Mouse (Mus musculus) layer of hippocampus, adult 11-12 months (tissue): ENCODE measurements around the gene Atxn2.
"Not testable (repeated sequence)": the region's sequence is repeated elsewhere in the genome, so short reads cannot be mapped to it uniquely, and the experiment has no call there.

Source experiments
- DNase-seq: peaks from one replicate; pipeline ENCODE4 v3.0.0; 2022; ENCODE audit warnings: low spot score

The Atxn2 gene

DNA sequence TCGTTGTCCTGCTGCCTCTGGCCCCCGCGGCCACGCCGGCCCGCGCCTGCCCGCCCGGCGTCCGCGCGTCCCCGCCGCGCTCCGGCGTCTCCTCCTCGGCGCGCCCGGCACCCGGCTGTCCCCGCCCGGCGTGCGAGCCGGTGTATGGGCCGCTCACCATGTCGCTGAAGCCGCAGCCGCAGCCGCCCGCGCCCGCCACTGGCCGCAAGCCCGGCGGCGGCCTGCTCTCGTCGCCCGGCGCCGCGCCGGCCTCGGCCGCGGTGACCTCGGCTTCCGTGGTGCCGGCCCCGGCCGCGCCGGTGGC lies 743 bp downstream of the Atxn2 start:
- no peak for DNase-seq

DNA sequence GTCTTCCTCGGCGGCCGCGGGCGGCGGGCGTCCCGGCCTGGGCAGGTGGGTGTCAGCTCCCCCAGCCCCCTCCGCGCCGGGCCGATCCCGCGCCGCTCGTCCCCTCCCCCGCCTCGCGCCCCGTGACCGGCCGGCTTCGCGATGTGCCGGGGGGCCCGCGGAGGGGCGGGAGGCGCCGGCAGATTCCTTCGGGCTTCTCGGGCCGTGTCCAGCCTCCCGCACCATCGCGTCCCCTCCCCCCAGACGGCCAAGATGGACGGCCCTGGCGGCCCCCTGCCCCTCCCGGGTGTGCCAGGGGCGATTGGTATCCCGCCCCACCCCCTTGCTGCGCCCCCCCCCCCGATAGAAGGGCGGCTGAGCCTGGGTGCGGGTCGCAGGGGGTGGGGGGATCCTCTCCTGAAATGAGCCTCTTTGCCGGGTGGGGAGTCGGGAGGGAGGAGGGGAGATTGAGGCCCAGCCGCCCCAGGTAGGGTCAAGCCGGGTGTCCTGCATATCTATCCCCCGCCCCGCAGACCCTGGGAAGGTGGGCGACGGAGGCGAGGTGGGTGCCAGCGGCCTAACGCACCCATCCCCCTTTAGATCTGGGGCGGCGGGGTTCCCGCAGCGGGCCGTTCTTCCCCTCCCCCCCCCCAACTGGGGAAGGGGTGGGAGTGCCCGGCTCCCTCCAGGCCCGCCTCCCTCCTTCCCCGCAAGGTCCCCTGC lies 1.2 kb downstream of the Atxn2 start:
- no peak for DNase-seq

DNA sequence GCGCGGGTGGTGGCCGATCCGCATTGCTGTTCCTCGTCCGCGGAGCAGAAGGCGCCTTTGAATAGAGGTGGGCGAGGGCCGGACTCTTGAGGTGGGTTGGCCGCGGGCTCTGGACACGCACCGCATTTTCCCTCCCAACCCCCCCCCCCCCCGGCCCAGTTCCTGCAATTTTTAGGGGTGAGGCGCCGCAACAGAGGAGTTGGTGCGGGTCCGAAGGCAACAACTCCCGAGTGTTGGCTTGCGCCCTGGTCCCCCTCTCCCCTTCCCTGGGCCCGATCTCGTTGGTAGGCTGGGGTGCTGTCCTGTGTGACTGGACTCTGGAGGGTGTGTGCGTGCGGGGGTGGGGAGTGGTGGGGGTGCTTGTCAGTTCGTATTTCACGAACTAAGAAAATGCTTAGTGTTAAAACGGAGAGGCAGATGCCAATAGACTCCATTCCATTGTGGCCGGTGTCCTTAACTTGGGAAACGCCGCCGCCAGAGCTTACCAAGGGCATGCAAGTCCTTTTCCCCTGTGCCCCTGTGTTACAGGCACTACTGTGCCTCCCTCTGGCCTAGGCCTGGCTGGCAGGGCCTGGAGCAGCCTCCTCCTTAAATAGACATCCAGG lies 1.9 kb downstream of the Atxn2 start:
- DNase-seq, result peak; percentile 41

- no peak for DNase-seq
Observed at GRCm38 (mm10) chr5:121714331-121714730, 3.2 kb downstream of the Atxn2 start.

DNA sequence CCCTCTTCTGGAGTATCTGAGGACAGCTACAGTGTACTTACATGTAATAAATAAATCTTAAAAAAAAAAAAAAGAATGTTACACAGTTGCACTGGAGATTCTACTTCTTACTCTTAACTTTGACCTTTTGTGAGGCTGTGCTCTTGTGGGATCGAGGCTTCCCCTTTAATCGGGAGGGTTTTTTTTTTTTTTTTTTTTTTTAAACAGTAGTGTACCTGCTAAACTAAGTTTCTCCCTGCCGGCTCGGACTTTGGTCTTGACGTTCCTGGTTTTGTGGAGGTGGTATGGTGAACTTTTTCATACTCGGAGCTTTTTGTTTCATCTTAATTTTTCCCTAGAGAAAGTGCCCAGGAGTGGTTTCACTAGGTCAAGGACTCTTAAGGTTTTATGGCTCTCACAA lies 3.8 kb downstream of the Atxn2 start:
- DNase-seq, result no peak

DNA sequence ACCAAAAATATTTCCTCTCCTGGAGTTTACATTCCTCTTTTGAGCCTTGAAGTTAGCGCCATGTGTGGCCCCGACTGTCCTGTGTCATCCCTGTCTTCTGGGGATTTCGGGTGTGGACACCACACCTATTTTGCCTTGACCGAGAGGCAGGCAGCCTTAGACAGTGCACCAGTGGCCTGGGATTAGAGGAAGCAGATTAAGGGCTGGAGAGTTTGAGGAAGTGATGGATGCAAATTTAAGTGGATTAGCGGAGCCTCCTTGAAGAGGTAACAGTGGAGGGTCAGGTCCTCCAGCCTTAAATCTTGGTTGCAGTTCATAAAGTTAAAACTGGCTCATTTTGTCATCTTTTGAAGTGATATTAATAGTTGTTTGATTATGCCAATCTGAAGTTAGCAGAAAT lies 7.3 kb downstream of the Atxn2 start:
- no peak for DNase-seq

GRCm38 (mm10) chr5:121720888-121721585 lies 9.9 kb downstream of the Atxn2 start:
- DNase-seq, result no peak

DNA sequence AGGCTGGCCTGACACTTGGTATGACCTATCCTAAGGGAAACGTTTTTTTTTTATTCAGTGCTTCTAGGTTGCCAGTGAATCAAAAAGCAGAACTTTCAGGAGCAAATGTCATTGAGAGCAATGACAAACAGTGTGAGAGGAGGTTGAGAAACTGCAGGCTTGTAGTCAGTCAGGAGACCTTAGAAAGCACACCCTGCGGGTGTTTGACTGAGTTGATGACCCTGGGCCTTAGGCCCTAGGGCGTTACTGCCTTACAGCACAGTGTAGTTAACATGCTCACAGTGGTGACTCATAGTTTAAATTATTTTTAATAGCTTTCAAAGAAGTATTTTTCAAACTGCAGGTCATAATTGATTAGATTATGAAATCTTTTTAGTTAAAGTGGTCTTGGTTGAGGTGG lies 10.7 kb downstream of the Atxn2 start:
- DNase-seq, result no peak

DNA sequence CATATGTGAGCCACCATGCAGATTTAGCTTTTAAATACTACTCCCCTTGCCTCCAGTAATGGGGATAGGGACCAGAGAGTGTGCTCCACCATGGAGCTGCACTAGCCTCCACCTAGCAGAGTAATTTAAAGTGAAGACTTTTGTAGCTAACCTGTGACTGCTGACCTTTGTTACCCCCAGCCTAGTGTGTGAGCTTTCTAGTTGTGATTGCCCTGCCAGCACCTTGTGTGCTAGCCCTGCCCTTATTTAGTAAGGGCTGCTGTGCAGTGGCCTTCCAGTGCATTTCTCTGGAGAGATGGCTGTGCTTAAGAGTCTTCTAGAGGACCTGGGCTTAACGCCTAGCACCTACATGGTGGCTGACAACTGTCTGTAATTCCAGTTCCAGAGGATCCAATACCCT lies 13.5 kb downstream of the Atxn2 start:
- DNase-seq, result no peak

DNA sequence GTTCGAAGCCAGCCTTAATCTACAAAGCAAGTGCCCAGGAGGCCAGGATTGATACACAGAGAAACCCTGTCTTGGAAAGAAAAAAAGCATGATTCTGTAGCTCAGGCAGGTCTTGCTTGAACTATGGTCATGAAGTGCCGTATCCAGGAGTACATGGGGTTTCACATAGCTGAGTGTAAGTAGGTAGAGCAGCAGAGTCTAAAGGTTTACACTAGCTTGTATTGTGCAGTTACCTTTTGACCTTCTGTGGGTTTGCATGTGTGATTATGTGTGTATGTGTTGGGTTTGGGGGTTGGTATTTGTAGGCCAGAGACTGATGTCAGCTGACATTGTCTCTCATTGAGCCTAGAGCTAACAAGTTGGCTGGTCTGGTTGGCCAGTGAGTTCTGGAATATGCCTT lies 18.9 kb downstream of the Atxn2 start:
- no peak for DNase-seq

GRCm38 (mm10) chr5:121736641-121737040 lies 25.5 kb downstream of the Atxn2 start:
- DNase-seq, result no peak

DNA sequence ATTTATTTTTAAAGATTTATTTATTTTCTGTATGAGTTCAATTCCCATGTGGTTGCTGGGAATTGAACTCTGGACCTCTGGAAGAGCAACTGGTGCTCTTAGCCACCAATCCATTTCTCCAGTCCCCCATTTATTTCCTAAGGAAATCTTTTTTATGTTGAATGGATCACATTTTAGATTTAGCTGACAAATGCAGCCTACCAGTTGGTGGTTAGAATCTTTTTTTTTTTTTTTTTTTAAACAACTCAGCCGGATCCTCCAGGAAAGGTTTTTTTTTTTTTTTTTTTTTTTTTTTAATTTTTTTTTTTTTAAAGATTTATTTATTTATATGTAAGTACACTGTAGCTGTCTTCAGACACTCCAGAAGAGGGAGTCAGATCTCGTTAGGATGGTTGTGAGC lies 27.0 kb downstream of the Atxn2 start:
- not testable (repeated sequence) for DNase-seq

DNA sequence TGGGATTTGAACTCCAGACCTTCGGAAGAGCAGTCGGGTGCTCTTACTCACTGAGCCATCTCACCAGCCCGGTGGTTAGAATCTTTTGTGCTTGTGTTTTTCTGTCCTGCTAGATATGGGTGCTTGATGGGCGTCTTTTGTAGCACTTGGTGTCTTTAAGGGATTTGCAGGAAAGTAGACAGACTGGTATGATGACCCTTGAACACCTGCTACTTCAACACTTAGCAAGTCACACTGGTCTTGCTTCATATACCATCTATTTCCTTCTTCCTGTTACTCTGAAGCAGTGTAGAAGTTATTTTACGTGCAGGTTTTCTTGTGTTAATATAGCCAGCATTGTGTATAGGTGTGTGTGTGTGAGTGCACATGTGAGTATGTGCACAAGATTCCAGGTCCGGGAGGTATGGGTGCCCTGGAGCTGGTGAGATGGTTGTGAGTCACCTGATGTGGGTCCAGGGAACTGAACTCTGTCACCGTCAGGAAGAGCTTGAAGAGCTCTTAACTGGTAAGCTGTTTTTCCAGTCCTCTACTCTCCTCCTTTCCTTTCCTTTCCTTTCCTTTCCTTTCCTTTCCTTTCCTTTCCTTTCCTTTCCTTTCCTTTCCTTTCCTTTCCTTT lies 27.5 kb downstream of the Atxn2 start:
- no peak for DNase-seq

DNA sequence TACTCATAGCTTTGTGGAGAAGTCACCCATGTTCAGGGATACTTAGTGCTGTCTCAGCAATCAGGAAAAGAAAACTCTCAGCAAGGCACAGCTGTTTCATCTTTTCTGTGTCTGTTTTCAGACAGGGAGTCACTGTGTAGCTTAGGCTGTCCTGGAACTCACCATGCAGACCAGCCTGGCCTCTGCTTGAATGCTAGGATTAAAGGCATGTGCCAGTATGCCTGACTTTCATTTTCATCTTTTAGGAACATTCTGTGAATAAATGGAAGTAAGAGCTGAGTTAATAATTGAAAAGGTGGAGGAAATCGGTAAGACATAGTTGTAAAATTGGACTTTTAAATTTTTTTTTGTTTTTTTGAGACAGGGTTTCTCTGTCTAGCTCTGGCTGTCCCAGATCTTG lies 29.4 kb downstream of the Atxn2 start:
- no peak for DNase-seq

GRCm38 (mm10) chr5:121742915-121743314 lies 31.8 kb downstream of the Atxn2 start:
- no peak for DNase-seq

DNA sequence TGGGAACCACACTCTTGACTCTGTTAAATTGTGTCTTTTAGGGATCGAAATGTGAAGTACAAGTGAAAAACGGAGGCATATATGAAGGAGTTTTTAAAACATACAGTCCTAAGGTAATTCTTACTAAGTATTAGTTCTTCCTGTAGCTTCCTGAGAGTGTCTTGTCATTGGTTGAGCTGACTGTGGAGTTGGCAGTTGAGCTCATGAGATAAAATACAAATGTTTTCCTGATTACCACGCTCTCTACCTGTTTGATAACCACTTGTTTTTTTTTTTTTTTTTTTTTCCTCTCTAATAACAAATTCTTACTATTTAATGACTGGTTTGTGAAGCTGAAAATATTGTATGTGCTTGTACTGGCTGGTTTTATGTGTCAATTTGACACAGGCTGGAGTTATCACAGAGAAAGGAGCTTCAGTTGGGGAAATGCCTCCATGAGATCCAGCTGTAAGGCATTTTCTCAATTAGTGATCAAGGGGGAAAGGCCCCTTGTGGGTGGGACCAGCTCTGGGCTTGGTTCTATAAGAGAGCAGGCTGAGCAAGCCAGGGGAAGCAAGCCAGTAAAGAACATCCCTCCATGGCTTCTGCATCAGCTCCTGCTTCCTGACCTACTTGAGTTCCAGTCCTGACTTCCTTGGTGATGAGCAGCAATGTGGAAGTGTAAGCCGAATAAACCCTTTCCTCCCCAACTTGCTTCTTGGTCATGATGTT lies 36.9 kb downstream of the Atxn2 start:
- not testable (repeated sequence) for DNase-seq

DNA sequence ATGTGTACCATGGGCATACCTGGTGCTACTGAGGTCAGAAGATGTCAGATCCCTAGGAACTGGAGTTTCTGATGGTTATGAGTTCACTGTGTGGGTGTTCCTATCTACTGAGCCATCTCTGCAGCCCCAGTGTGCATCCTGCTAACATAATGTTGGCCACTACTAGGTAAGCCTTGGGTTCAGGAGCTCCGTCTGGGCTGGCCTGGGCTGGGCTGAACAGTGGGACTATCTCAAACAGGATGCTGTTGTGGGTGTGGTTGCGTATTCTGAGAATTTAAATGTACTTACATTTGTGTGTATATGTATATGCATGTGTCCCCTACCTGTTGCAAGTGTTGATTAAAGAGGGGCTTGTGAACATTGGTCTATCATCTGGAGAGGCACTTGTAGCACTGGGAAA lies 38.5 kb downstream of the Atxn2 start:
- DNase-seq, result no peak

DNA sequence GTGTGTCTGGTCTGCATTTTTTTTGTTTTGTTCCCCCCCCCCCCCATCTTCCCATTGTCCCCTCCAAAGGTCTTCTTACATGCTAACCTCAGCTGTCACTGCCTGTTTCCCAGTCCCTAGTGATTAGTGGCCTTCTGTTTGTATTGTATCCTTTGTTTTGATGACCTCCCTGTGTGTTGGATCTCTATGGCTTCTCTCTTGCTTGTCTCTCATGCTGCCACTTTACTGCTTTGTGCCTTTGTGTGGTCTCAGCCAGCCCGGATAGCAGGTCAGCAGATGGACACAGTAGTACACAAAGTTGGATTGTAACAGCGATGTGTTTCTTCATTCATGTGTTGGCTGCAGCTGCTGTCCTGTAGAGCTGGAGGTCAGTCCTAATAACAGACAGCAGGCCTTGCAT lies 46.8 kb downstream of the Atxn2 start:
- DNase-seq, result peak; percentile 21

GRCm38 (mm10) chr5:121758341-121758740 lies 47.2 kb downstream of the Atxn2 start:
- DNase-seq, result no peak

GRCm38 (mm10) chr5:121759921-121760320 lies 48.8 kb downstream of the Atxn2 start:
- no peak for DNase-seq

DNA sequence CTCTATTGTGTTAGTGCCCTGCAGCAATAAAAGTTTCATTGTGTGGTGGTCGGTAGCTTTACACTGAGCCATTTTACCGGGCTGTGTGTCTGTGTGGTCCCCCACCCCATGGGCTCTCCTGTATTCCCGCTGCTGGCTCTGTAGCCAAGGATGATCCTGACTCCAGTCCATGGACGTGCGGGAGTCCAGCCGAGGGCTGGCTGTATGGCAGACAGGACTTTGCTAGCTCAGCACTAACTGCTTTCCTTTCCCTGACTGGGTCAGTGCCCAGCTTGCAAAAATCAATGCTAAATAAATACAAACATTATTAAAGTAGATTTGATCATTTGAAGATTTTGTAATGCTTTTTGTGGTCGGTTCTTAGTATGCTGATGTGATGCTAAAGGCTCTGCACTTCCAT lies 50.3 kb downstream of the Atxn2 start:
- DNase-seq, result no peak

DNA sequence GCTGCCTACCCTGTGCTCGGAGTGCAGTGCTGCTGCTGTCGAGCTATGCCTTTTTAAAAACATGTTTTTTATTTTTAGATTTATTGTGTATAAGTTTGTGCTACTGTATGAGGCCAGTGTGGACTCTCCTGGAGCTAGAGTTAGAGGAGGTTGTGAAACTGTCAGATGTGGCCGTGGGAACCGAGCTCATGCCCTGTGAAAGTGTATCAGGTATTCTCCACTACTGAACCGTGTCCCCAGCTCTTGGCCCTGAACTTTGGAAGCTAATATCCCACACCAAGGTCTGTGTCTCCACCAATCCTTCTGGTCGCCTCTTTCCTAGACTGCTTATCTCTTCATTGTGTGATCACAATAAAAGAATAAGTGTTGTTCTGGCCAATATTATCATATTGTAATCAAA lies 51.8 kb downstream of the Atxn2 start:
- no peak for DNase-seq

GRCm38 (mm10) chr5:121765020-121765419 lies 53.9 kb downstream of the Atxn2 start:
- no peak for DNase-seq
